Mouse (Mus musculus) midbrain, postnatal 0 days (tissue): ENCODE measurements around the gene 2610001J05Rik. TPM values are rescaled to one million over a fixed set of nuclear protein-coding genes. Genes with fewer than 3 reads are reported as not detected.
A peak's percentile ranks its signal among the peaks of the same experiment; 100 is the strongest.

ENCODE experiments used
- ATAC-seq: fragments of 200-750 bp; cut with Nextera tagmentation; 2 replicates; pipeline ENCODE4 v1.8.0; 2017; ENCODE audit warnings: moderate number of reproducible peaks, mild to moderate bottlenecking, moderate TSS enrichment, moderate library complexity; ENCODE audit not compliant: low FRiP score
- DNase-seq: peaks from one replicate; pipeline ENCODE4 v3.0.0-alpha.2; 2015; ENCODE audit warnings: low spot score
- H3K27ac ChIP-seq: fragments of 300-500 bp; sonication (generic); 2 replicates; pipeline ENCODE4 v1.5.1; 2014; ENCODE audit warnings: low read depth, mild to moderate bottlenecking, low read length, mixed read lengths
- H3K27me3 ChIP-seq: fragments of 300-500 bp; sonication (generic); 2 replicates; pipeline ENCODE4 v1.6.1; 2014; ENCODE audit warnings: low read length, control low read depth, mixed read lengths; ENCODE audit not compliant: insufficient read depth
- H3K36me3 ChIP-seq: fragments of 300-500 bp; sonication (generic); 2 replicates; pipeline ENCODE4 v1.6.1; 2014; ENCODE audit warnings: low read length, control low read depth, mixed read lengths; ENCODE audit not compliant: insufficient read depth
- H3K4me1 ChIP-seq: fragments of 300-500 bp; sonication (generic); 2 replicates; pipeline ENCODE4 v1.6.1; 2014; ENCODE audit warnings: mild to moderate bottlenecking, control low read depth, antibody characterized with exemption, low read length, mixed read lengths; ENCODE audit not compliant: insufficient read depth
- H3K4me2 ChIP-seq: fragments of 300-500 bp; sonication (generic); 2 replicates; pipeline ENCODE4 v1.6.1; 2014; ENCODE audit warnings: low read depth, mild to moderate bottlenecking, low read length, mixed read lengths; ENCODE audit not compliant: poor library complexity, severe bottlenecking
- H3K4me3 ChIP-seq: fragments of 300-500 bp; sonication (generic); 2 replicates; pipeline ENCODE4 v1.5.1; 2014; ENCODE audit warnings: low read depth, mild to moderate bottlenecking, low read length, moderate library complexity
- H3K9ac ChIP-seq: fragments of 300-500 bp; sonication (generic); replicated peaks from 2 replicates; pipeline ENCODE4 v1.6.1; 2014; ENCODE audit warnings: mild to moderate bottlenecking, low read length, moderate library complexity, mixed read lengths; ENCODE audit not compliant: poor library complexity, severe bottlenecking
- H3K9me3 ChIP-seq: fragments of 300-500 bp; sonication (generic); 2 replicates; pipeline ENCODE4 v1.6.1; 2016; ENCODE audit warnings: low read length, control low read depth
- CTCF ChIP-seq: IDR thresholded peaks from 2 replicates; pipeline ENCODE4 v1.5.1; 2016; ENCODE audit warnings: antibody characterized with exemption, mild to moderate bottlenecking
- WGBS: fragments of 180-500 bp; shearing (Covaris S2); extraction: QIAGEN DNeasy Blood & Tissue Kit; methylation state at CpG from one replicate; pipeline ENCODE4 v1.1.7; 2014; 5-methylcytosine and 5-hydroxymethylcytosine counted together
- polyA plus RNA-seq: library from polyadenylated mRNA; unstranded; fragments of >200 nt; fragmentation: Nextera tagmentation; extraction: Ambion mirVana; gene quantifications from 2 replicates; pipeline ENCODE4 v1.2.1, GENCODE M21; 2015
- total RNA-seq: library from RNA; depleted of rRNA; stranded (reverse); fragments of >200 nt; gene quantifications from 2 replicates; pipeline ENCODE4 v1.2.3, GENCODE M21; 2014

2610001J05Rik gene
- total and polyA plus RNA-seq, 2 experiments from 2014 or later: 16.5 to 122 TPM

- H3K4me1 ChIP-seq: no peaks in the 10 kb centered on the region
- H3K27ac ChIP-seq: no peak overlapping the region
- no peak for TF ChIP-seq CTCF
- no peak for DNase-seq
- no peak overlapping the region for H3K4me3 ChIP-seq
- H3K9me3 ChIP-seq: no peaks in the 10 kb centered on the region
- H3K9ac ChIP-seq: no peak overlapping the region
- H3K36me3 ChIP-seq: no peaks in the 10 kb centered on the region
- no peak overlapping the region for H3K4me2 ChIP-seq
- 93% methylated on average over 2 of the region's 2 CpGs for WGBS
- no peaks in the 10 kb centered on the region for H3K27me3 ChIP-seq
- no peak for ATAC-seq
Measured at GRCm38 (mm10) chr6:13873959-13874358, 2.6 kb upstream of the 2610001J05Rik start.

GRCm38 (mm10) chr6:13872076-13872475 lies 758 bp upstream of the 2610001J05Rik start:
- WGBS: 80% methylated on average over 7 of the region's 7 CpGs
- no peak for ATAC-seq
- H3K9me3 ChIP-seq: no peaks in the 10 kb centered on the region
- H3K27ac ChIP-seq: no peak overlapping the region
- no peak overlapping the region for H3K4me3 ChIP-seq
- DNase-seq: no peak
- H3K9ac ChIP-seq: no peak overlapping the region
- no peaks in the 10 kb centered on the region for H3K4me1 ChIP-seq
- TF ChIP-seq CTCF: no peak
- peak overlapping the region; percentile 75 for H3K4me2 ChIP-seq
- H3K36me3 ChIP-seq: no peaks in the 10 kb centered on the region
- no peaks in the 10 kb centered on the region for H3K27me3 ChIP-seq

- no peak for TF ChIP-seq CTCF
- Histone ChIP-seq H3K9me3 (no peaks in the 10 kb centered on the region), H3K4me1 (no peaks in the 10 kb centered on the region), H3K36me3 (no peaks in the 10 kb centered on the region), H3K4me3 (peak overlapping the region; percentile 66), H3K9ac (peak overlapping the region; percentile 47), H3K4me2 (peak overlapping the region; percentile 75), H3K27ac (peak overlapping the region; percentile 72; the same call in 1 of the 2 replicates), H3K27me3 (no peaks in the 10 kb centered on the region)
- 1% methylated on average over 7 of the region's 7 CpGs for WGBS
- ATAC-seq: peak; percentile 62
- no peak for DNase-seq
Measured at GRCm38 (mm10) chr6:13871625-13871958, 274 bp upstream of the 2610001J05Rik start.

GRCm38 (mm10) chr6:13870289-13870741 lies 1.0 kb downstream of the 2610001J05Rik start:
- Histone ChIP-seq H3K27me3 (no peaks in the 10 kb centered on the region), H3K4me1 (no peaks in the 10 kb centered on the region), H3K36me3 (no peaks in the 10 kb centered on the region), H3K4me3 (peak overlapping the region; percentile 66), H3K4me2 (peak overlapping the region; percentile 75), H3K27ac (no peak overlapping the region), H3K9ac (peak overlapping the region; percentile 24; the same call in 1 of the 2 replicates), H3K9me3 (no peaks in the 10 kb centered on the region)
- DNase-seq: peak; percentile 35
- ATAC-seq: no peak
- no peak for TF ChIP-seq CTCF
- WGBS: 16% methylated on average over 12 of the region's 12 CpGs

- 92% methylated on average over 1 of the region's 1 CpGs for WGBS
- ATAC-seq (no peak), DNase-seq (no peak)
- H3K27ac ChIP-seq: no peak overlapping the region
- H3K27me3 ChIP-seq: no peaks in the 10 kb centered on the region
- H3K4me2 ChIP-seq: no peak overlapping the region
- no peaks in the 10 kb centered on the region for H3K4me1 ChIP-seq
- TF ChIP-seq CTCF: no peak
- no peaks in the 10 kb centered on the region for H3K36me3 ChIP-seq
- no peak overlapping the region for H3K9ac ChIP-seq
- no peak overlapping the region for H3K4me3 ChIP-seq
- no peaks in the 10 kb centered on the region for H3K9me3 ChIP-seq
Measured at GRCm38 (mm10) chr6:13860596-13860995, 10.7 kb downstream of the 2610001J05Rik start.

GRCm38 (mm10) chr6:13859877-13860585 lies 11.3 kb downstream of the 2610001J05Rik start:
- 90% methylated on average over 6 of the region's 6 CpGs for WGBS
- H3K27me3 ChIP-seq: no peaks in the 10 kb centered on the region
- no peaks in the 10 kb centered on the region for H3K4me1 ChIP-seq
- H3K4me2 ChIP-seq: no peak overlapping the region
- no peak overlapping the region for H3K9ac ChIP-seq
- no peak overlapping the region for H3K4me3 ChIP-seq
- TF ChIP-seq CTCF: no peak
- no peaks in the 10 kb centered on the region for H3K9me3 ChIP-seq
- DNase-seq (no peak), ATAC-seq (no peak)
- H3K27ac ChIP-seq: no peak overlapping the region
- no peaks in the 10 kb centered on the region for H3K36me3 ChIP-seq
